22 mouse cellular contexts compared by ENCODE assay signal in genomic region chr11:24426995-24427883, GRCm38 (mm10).
DNase-seq lines count a peak whose midpoint lies in the region; ATAC-seq and TF ChIP-seq lines count a peak whose summit lies in the region.
"Had no signal": no experiment of that assay in that cellular context is flagged by ENCODE, and none has a peak within 500 bp of the region (broad histone marks: within the 10 kb centered on the region; RNA-seq: fewer than 3 reads in every experiment).

No protein-coding gene starts in this region.

- H3K4me2 ChIP-seq in lung, embryonic 14.5 days = no peak overlapping the region
- H3K4me2 ChIP-seq in embryonic facial prominence, embryonic 14.5 days (ENCODE audit: low read depth, low read length) = no peak overlapping the region
- H3K4me2 ChIP-seq: embryonic facial prominence, embryonic 13.5 days; hindbrain, embryonic 15.5 days; limb, embryonic 12.5 days; liver, embryonic 15.5 days had no signal

- no peaks in the 10 kb centered on the region for H3K9me3 ChIP-seq in lung, embryonic 14.5 days (ENCODE audit: low read depth, low read length)
- no peaks in the 10 kb centered on the region for H3K9me3 ChIP-seq in embryonic facial prominence, embryonic 14.5 days (ENCODE audit: control insufficient read depth, low read length)
- H3K9me3 ChIP-seq: embryonic facial prominence, embryonic 13.5 days; G1E; heart, embryonic 10.5 days; hindbrain, embryonic 15.5 days; limb, embryonic 12.5 days; liver, embryonic 15.5 days had no signal

- no peaks in the 10 kb centered on the region for H3K36me3 ChIP-seq in lung, embryonic 14.5 days (ENCODE audit: insufficient read depth)
- H3K36me3 ChIP-seq in embryonic facial prominence, embryonic 14.5 days (ENCODE audit: control insufficient read depth, insufficient read depth, low read length) = no peaks in the 10 kb centered on the region
- H3K36me3 ChIP-seq: embryonic facial prominence, embryonic 13.5 days; G1E; heart, embryonic 10.5 days; hindbrain, embryonic 15.5 days; limb, embryonic 12.5 days; liver, embryonic 15.5 days had no signal

- no peak overlapping the region for H3K9ac ChIP-seq in lung, embryonic 14.5 days
- no peak overlapping the region for H3K9ac ChIP-seq in embryonic facial prominence, embryonic 14.5 days (ENCODE audit: low read depth, low read length)
- H3K9ac ChIP-seq: embryonic facial prominence, embryonic 13.5 days; hindbrain, embryonic 15.5 days; limb, embryonic 12.5 days; liver, embryonic 15.5 days had no signal

- ATAC-seq in lung, embryonic 14.5 days (ENCODE audit: insufficient read depth) = peak; percentile 58
- peak; percentile 30; the same call in 1 of the 2 replicates for ATAC-seq in embryonic facial prominence, embryonic 14.5 days (ENCODE audit: low read depth)
- ATAC-seq in megakaryocyte, adult 5-6 weeks (ENCODE audit: poor library complexity, severe bottlenecking) = no peak

- TF ChIP-seq CTCF in lung, embryonic 14.5 days (IDR thresholded peaks at IDR 0.05; ENCODE audit: low read depth) = no peak
- TF ChIP-seq CTCF in lung, adult 2 months (IDR thresholded peaks at IDR 0.05; ENCODE audit: insufficient read depth, low read length) = no peak
- no peak for TF ChIP-seq CTCF in layer of hippocampus, adult 2 months (conservative IDR thresholded peaks at IDR 0.05)

- no peak overlapping the region for H3K27ac ChIP-seq in lung, embryonic 14.5 days (ENCODE audit: low read depth)
- H3K27ac ChIP-seq in embryonic facial prominence, embryonic 14.5 days (replicated peaks; ENCODE audit: low read depth, low read length) = no peak overlapping the region
- no peak overlapping the region for H3K27ac ChIP-seq in layer of hippocampus, adult 2 months
- H3K27ac ChIP-seq: embryonic facial prominence, embryonic 13.5 days; heart, embryonic 10.5 days; hindbrain, embryonic 15.5 days; left cerebral cortex, adult 2 months; limb, embryonic 12.5 days; liver, embryonic 15.5 days had no signal

- no peaks in the 10 kb centered on the region for H3K4me1 ChIP-seq in lung, embryonic 14.5 days (ENCODE audit: insufficient read depth)
- H3K4me1 ChIP-seq in lung, adult 2 months (ENCODE audit: control insufficient read depth, insufficient read depth, low read length) = no peaks in the 10 kb centered on the region
- 0 out of 2 replicates have a peak, but pooled peaks cover 5% of the 10 kb centered on the region for H3K4me1 ChIP-seq in embryonic facial prominence, embryonic 14.5 days (ENCODE audit: control insufficient read depth, insufficient read depth, low read length)
- H3K4me1 ChIP-seq: embryonic facial prominence, embryonic 13.5 days; heart, embryonic 10.5 days; hindbrain, embryonic 15.5 days; limb, embryonic 12.5 days; liver, embryonic 15.5 days had no signal

- no peak overlapping the region for H3K4me3 ChIP-seq in lung, embryonic 14.5 days (ENCODE audit: low read depth, low read length)
- H3K4me3 ChIP-seq in lung, adult 2 months (replicated peaks; ENCODE audit: extremely low read depth, low read depth, low read length) = no peak overlapping the region
- H3K4me3 ChIP-seq in embryonic facial prominence, embryonic 14.5 days (ENCODE audit: low read depth, low read length) = no peak overlapping the region
- no peak overlapping the region for H3K4me3 ChIP-seq in layer of hippocampus, adult 2 months
- H3K4me3 ChIP-seq: embryonic facial prominence, embryonic 13.5 days; heart, embryonic 10.5 days; hindbrain, embryonic 15.5 days; left cerebral cortex, adult 2 months; limb, embryonic 12.5 days; liver, embryonic 15.5 days had no signal

- no peak for DNase-seq in lung, embryonic 14.5 days
- DNase-seq in lung, adult 2 months = no peak
- DNase-seq in embryo, embryonic 10 days (ENCODE audit: low spot score) = peak; percentile 35
- DNase-seq in embryonic facial prominence, embryonic 14.5 days (ENCODE audit: low spot score) = peak; percentile 46
- DNase-seq in forelimb bud, embryonic 11.5 days (ENCODE audit: low read depth, low spot score) = peak; percentile 11
- no peak for DNase-seq in layer of hippocampus, adult 2 months (ENCODE audit: low spot score in 2 of 2)
- DNase-seq: adrenal gland, adult 8-10 months; cerebellum, adult 9-10 months; gastrocnemius, postnatal 10 days; heart, postnatal 14 days; kidney, adult 2 months; lung, postnatal 36 days; right cerebral cortex, postnatal 14 days; thymus, postnatal 4 days had no signal

- WGBS in lung, embryonic 14.5 days = 14% methylated on average over 5 of the region's 5 CpGs
- WGBS in lung, adult 2 months = 33% methylated on average over 5 of the region's 5 CpGs
- 26% methylated on average over 5 of the region's 5 CpGs for WGBS in embryonic facial prominence, embryonic 14.5 days

- no peak for TF ChIP-seq POLR2A in lung, adult 2 months (IDR thresholded peaks at IDR 0.05; ENCODE audit: borderline replicate concordance, extremely low read depth, low read depth, low read length)

- no peaks in the 10 kb centered on the region for H3K27me3 ChIP-seq in lung, embryonic 14.5 days (ENCODE audit: insufficient read depth, low read length)
- H3K27me3 ChIP-seq in embryonic facial prominence, embryonic 14.5 days (replicated peaks; ENCODE audit: control insufficient read depth, insufficient read depth, low read length) = no peaks in the 10 kb centered on the region
- H3K27me3 ChIP-seq: embryonic facial prominence, embryonic 13.5 days; hindbrain, embryonic 15.5 days; limb, embryonic 12.5 days; liver, embryonic 15.5 days had no signal

Comparison
In these comparisons a context has a peak if more than half of its experiments do, and no peak if none do; other contexts are left out.
1. DNase-seq: peak in embryo, embryonic 10 days (single experiment), embryonic facial prominence, embryonic 14.5 days (single experiment) and forelimb bud, embryonic 11.5 days (single experiment); none in lung, embryonic 14.5 days (single experiment), lung, adult 2 months (single experiment) and layer of hippocampus, adult 2 months (0 of 2).